Mouse (Mus musculus): ENCODE results near the gene Gm9603. TPM values are rescaled to one million over a fixed set of nuclear protein-coding genes. Genes with fewer than 3 reads are reported as not detected.

Gm9603 gene
- not detected in 2 replicates for polyA plus RNA-seq (2012; rRNA removed)

DNA sequence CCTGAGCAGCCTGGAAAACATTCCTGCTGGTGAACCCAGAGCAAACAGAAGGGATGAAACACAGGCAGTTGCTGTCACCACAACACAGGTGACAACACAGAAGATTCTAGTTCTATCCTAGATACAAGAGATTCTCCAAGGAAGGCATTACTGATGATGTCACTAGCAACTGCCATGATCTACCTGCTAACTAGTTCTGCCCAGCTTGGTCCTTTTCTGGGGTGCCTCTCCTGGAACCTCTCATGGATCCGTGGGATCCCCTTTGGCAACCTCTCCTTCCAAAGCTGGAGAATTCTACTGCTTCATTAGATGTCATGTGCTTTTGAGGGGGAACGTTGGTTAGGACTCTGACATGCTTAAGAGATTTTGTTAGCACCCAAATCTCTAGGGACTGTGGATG lies at the start of gene Gm9603:
Gene Gm9603 (minus strand): TSS at position 101 of the 400 bp plus-strand sequence.

DNA sequence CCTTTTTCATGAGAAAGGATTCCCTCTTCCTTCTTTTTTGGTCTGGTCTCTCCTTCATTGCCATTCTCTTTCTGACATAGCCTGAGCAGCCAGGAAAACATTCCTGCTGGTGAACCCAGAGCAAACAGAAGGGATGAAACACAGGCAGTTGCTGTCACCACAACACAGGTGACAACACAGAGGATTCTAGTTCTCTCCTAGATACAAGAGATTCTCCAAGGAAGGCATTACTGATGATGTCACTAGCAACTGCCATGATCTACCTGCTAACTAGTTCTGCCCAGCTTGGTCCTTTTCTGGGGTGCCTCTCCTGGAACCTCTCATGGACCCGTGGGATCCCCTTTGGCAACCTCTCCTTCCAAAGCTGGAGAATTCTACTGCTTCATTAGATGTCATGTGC lies 54.3 kb downstream of the Gm9603 start, which contains the start of gene Gm8265:
Gene Gm8265 (minus strand): TSS at position 101 of the 400 bp plus-strand sequence.

Other genes starting within 250 kb of the Gm9603 start
- gene Gm3194, start 232.0 kb downstream of the Gm9603 start, polyA plus RNA-seq (2012; rRNA removed), result 0.16 TPM in 1 of 2 replicates, not detected in the other
- not detected in 2 replicates for gene Gm8246, start 209.6 kb downstream of the Gm9603 start, polyA plus RNA-seq (2012; rRNA removed)
- gene Gm3187, start 203.2 kb downstream of the Gm9603 start, polyA plus RNA-seq (2012; rRNA removed), result not detected in 2 replicates
- gene Gm3488, start 185.8 kb downstream of the Gm9603 start, polyA plus RNA-seq (2012; rRNA removed), result not detected in 2 replicates
- not detected in 2 replicates for gene Gm3532, start 149.0 kb downstream of the Gm9603 start, polyA plus RNA-seq (2012; rRNA removed)
- not detected in 2 replicates for gene Gm8265, start 54.4 kb downstream of the Gm9603 start, polyA plus RNA-seq (2012; rRNA removed)
- 0.21 TPM in 1 of 2 replicates, not detected in the other for gene Gm3373, start 54.1 kb upstream of the Gm9603 start, polyA plus RNA-seq (2012; rRNA removed)
- gene Gm3383, start 120.5 kb upstream of the Gm9603 start, polyA plus RNA-seq (2012; rRNA removed), result 0.16 TPM in 1 of 2 replicates, not detected in the other
- gene Gm3424, start 142.9 kb upstream of the Gm9603 start, polyA plus RNA-seq (2012; rRNA removed), result not detected in 2 replicates
- gene Gm8237, start 192.9 kb upstream of the Gm9603 start, polyA plus RNA-seq (2012; rRNA removed), result not detected in 2 replicates